Mouse (Mus musculus) erythroblast, embryonic 14.5 days (primary cell): Measurements from ENCODE around the gene Gmds.

Source experiments
- GATA1 ChIP-seq: IDR thresholded peaks from 2 replicates; pipeline ENCODE4 v1.6.1; 2012; ENCODE audit warnings: low read length, inconsistent platforms, mixed read lengths
- TAL1 ChIP-seq: IDR thresholded peaks from 3 replicates; pipeline ENCODE4 v1.6.1; 2012; ENCODE audit warnings: low read length, inconsistent platforms, mixed read lengths

- no peak for TF ChIP-seq GATA1
- TF ChIP-seq TAL1, result no peak
These were observed 464.1 kb downstream of the Gmds start for GRCm38 (mm10) chr13:31874427-31874826.
